Mouse (Mus musculus) lung, embryonic 15.5 days (tissue): ENCODE data around the gene Grm1. TPM values are rescaled to one million over a fixed set of nuclear protein-coding genes. Genes with fewer than 3 reads are reported as not detected.
"Not testable (repeated sequence)": the region's sequence is repeated elsewhere in the genome, so short reads cannot be mapped to it uniquely, and the experiment has no call there.

Source experiments
- ATAC-seq: fragments of 200-750 bp; cut with Nextera tagmentation; 2 replicates; pipeline ENCODE4 v1.8.0; 2017; ENCODE audit warnings: moderate number of reproducible peaks, borderline replicate concordance; ENCODE audit not compliant: low FRiP score, low TSS enrichment; ENCODE audit errors: extremely low read depth
- H3K27ac ChIP-seq: fragments of 300-500 bp; sonication (generic); 2 replicates; pipeline ENCODE4 v1.5.1; 2015; ENCODE audit warnings: moderate library complexity, mild to moderate bottlenecking, inconsistent platforms
- H3K27me3 ChIP-seq: fragments of 300-500 bp; sonication (generic); 2 replicates; pipeline ENCODE4 v1.6.1; 2015; ENCODE audit warnings: inconsistent platforms
- H3K36me3 ChIP-seq: fragments of 300-500 bp; sonication (generic); 2 replicates; pipeline ENCODE4 v1.6.1; 2015; ENCODE audit warnings: inconsistent platforms
- H3K4me1 ChIP-seq: fragments of 300-500 bp; sonication (generic); 2 replicates; pipeline ENCODE4 v1.6.1; 2015; ENCODE audit warnings: inconsistent platforms
- H3K4me2 ChIP-seq: fragments of 300-500 bp; sonication (generic); 2 replicates; pipeline ENCODE4 v1.6.1; 2015; ENCODE audit warnings: inconsistent platforms, mild to moderate bottlenecking, moderate library complexity
- H3K4me3 ChIP-seq: fragments of 300-500 bp; sonication (generic); 2 replicates; pipeline ENCODE4 v1.5.1; 2015; ENCODE audit warnings: mild to moderate bottlenecking, inconsistent platforms
- H3K9ac ChIP-seq: fragments of 300-500 bp; sonication (generic); 2 replicates; pipeline ENCODE4 v1.6.1; 2015; ENCODE audit warnings: inconsistent platforms
- H3K9me3 ChIP-seq: fragments of 300-500 bp; sonication (generic); 2 replicates; pipeline ENCODE4 v1.6.1; 2016; ENCODE audit warnings: inconsistent platforms
- WGBS: fragments of 180-500 bp; shearing (Covaris S2); methylation state at CpG from one replicate; pipeline ENCODE4 v1.1.7; 2015; 5-methylcytosine and 5-hydroxymethylcytosine counted together
- polyA plus RNA-seq: library from polyadenylated mRNA; unstranded; fragments of >200 nt; fragmentation: Nextera tagmentation; extraction: Ambion mirVana; gene quantifications from 2 replicates; pipeline ENCODE4 v1.2.1, GENCODE M21; 2015

The Grm1 gene
- polyA plus RNA-seq: 0.03 TPM in 1 of 2 replicates, not detected in the other

DNA sequence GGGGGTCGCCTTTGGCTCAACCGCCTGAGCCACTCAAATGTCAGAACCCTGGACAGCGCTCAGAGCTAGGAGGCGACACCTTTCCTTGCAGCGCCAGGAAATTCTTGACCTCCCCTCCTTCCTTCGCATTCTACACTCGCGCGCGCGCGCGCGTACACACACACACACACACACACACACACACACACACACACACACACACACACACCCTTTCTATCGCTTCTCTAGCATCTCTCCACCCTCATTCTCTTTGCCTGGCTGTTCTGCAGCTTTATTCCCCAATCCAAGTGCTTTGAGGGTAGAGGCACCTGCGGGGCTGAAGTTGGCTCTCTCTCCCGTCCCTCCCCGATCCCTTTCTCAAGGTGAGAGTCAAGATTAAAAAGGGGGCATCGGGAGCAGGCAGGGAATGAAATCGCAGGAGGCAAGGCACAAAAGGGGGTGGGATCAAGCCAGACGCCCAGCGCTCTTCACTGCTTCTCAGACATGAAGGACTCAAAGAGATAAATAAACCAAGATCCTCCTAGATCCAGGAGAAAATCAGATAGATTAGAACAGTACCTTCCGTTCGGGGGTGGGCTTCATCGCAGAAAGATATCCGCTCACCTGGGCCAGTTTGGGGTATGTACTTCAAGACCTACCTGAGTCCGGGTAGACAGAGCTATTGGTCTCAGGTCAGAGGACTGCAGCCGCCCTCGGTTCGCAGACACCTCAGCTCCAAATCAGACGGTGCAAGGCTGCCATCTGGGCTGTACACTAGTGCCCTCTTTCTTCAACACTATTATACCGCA, at the start of gene Grm1:
TSS of gene Grm1 (minus strand) at position 746 of the 788 bp plus-strand sequence.
- Histone ChIP-seq H3K27me3 (peaks cover 33% of the 10 kb centered on the region), H3K4me3 (no peak within 1 kb of the TSS), H3K27ac (no peak within 1 kb of the TSS), H3K36me3 (no peaks in the 10 kb centered on the region), H3K4me1 (no peaks in the 10 kb centered on the region), H3K4me2 (no peak within 1 kb of the TSS), H3K9me3 (no peaks in the 10 kb centered on the region), H3K9ac (no peak within 1 kb of the TSS)
- 3% methylated on average over 23 of the region's 32 CpGs for WGBS
- ATAC-seq: no peak

DNA sequence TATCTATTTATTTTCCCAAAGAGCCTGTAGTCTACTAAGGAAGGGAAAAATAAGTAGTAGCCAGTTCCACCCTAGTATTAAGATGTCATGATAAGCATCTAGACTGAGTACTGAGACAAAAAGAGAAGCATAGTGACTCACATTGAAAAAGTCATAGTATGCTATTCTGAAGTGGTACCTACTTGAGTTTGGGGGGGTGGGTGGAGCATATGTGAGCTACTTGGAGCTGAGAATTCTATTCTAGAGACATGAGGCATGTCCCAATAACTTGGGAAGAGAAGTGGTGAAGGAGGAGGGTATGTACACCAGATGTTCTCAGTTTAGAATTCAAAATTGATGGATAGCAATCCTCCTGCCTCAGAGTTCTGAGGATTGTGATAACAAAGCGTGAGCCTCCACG, 39.6 kb upstream of the Grm1 start:
- Histone ChIP-seq H3K36me3 (no peaks in the 10 kb centered on the region), H3K27me3 (no peaks in the 10 kb centered on the region), H3K27ac (no peak overlapping the region), H3K4me1 (no peaks in the 10 kb centered on the region), H3K9me3 (no peaks in the 10 kb centered on the region), H3K9ac (no peak overlapping the region), H3K4me3 (no peak overlapping the region), H3K4me2 (no peak overlapping the region)
- whole genome bisulfite sequencing: 68% methylated on average over 2 of the region's 2 CpGs
- no peak for ATAC-seq

DNA sequence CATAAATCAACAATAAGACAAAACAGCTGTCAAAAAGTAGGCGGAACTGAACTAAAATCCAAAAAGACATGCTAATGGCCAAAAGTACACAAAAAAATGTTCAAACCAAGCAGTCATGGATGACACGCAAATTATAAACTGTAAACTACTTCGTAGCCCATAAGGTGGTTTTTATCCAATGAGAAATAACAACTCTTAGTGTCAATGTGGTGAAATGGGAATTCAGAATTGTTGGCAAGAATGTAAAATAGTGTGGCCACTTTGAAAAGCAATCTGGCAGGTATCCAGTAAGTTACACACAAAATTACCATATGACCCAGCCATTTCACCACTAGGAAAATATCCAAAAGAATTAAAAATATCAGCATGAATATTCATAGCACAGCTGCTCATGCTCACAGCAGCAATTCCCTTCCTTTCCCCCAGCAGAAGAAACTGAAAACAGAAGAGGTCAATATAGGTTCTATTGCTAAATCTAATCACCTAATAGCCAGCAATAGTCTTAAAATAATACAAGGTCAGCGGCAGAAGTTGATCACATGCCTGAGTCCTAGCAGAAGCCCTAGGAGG, 16.4 kb upstream of the Grm1 start:
- Histone ChIP-seq H3K27ac (no peak overlapping the region), H3K9ac (no peak overlapping the region), H3K9me3 (no peaks in the 10 kb centered on the region), H3K27me3 (no peaks in the 10 kb centered on the region), H3K4me3 (no peak overlapping the region), H3K36me3 (no peaks in the 10 kb centered on the region), H3K4me2 (no peak overlapping the region), H3K4me1 (no peaks in the 10 kb centered on the region)
- ATAC-seq: no peak
- 86% methylated on average over 4 of the region's 4 CpGs for WGBS

DNA sequence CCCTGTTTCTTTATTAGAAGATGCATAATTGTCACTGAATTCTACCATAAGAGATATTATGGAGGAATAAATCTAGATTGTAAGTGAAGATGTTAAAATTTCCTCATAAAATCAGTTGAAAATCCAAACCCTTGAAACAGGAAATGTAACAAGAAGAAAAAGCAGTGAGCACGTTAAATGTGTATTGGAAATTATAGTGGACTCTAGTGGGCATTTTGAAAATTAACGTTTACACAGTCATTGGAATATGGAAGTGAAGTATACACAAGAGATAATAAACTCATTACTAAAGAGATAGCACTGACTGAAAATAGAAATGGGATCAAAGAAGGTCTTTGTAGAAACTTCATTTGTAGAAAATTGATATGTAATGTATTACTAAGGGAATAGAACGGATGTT, 4.2 kb upstream of the Grm1 start:
- H3K27me3 ChIP-seq: peaks cover 14% of the 10 kb centered on the region
- H3K36me3 ChIP-seq: no peaks in the 10 kb centered on the region
- no peak overlapping the region for H3K9ac ChIP-seq
- H3K4me2 ChIP-seq: no peak overlapping the region
- no peaks in the 10 kb centered on the region for H3K4me1 ChIP-seq
- no peak overlapping the region for H3K4me3 ChIP-seq
- H3K27ac ChIP-seq: no peak overlapping the region
- WGBS: 65% methylated on average over 3 of the region's 3 CpGs
- H3K9me3 ChIP-seq: no peaks in the 10 kb centered on the region
- no peak for ATAC-seq

DNA sequence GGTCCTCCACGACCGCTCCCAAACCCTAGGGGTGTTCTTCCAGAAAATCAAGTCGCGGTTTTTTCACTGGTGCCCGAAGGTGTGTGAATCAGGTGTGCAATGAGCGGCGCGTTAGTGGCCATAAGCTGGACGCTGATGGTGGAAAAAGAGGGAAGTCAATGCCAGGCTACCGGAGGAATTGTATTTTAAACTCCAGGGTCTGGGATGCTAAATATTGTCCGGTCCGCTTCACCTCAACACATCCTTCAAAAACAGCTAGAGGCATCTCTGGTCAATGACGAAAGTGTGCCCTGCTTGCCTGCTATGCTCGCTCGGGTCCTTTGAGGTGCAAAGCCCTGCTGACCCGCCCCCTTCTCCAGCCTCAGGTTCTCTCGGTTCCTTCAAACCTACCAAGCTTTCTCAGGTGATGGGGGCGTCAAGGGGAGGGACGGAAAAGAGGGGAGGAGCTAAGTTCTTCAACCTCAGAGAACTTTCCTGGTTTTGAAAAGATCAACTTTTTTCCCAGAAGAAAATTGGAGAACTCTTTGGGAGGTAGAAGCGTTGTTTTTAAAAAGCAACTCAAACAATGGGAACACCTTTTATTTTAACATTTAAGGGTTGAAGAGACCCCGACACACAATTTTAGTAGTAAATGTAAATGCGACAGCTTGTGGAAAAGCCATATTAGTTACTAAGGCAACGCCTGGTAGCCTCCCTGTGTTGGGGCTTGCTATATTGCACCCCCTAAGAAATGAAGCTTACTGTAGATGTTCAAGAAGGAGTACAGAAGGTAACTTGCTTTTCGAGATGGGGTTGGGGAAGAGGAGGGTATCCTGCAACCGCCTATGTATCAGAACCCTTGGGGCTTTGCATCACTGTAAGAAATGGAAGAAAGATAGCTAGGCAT, 1.2 kb downstream of the Grm1 start:
- no peak overlapping the region for H3K4me2 ChIP-seq
- no peak for ATAC-seq
- H3K4me1 ChIP-seq: no peaks in the 10 kb centered on the region
- no peaks in the 10 kb centered on the region for H3K36me3 ChIP-seq
- peaks cover 33% of the 10 kb centered on the region for H3K27me3 ChIP-seq
- 12% methylated on average over 25 of the region's 25 CpGs for WGBS
- no peak overlapping the region for H3K9ac ChIP-seq
- no peak overlapping the region for H3K4me3 ChIP-seq
- H3K27ac ChIP-seq: no peak overlapping the region
- H3K9me3 ChIP-seq: no peaks in the 10 kb centered on the region

DNA sequence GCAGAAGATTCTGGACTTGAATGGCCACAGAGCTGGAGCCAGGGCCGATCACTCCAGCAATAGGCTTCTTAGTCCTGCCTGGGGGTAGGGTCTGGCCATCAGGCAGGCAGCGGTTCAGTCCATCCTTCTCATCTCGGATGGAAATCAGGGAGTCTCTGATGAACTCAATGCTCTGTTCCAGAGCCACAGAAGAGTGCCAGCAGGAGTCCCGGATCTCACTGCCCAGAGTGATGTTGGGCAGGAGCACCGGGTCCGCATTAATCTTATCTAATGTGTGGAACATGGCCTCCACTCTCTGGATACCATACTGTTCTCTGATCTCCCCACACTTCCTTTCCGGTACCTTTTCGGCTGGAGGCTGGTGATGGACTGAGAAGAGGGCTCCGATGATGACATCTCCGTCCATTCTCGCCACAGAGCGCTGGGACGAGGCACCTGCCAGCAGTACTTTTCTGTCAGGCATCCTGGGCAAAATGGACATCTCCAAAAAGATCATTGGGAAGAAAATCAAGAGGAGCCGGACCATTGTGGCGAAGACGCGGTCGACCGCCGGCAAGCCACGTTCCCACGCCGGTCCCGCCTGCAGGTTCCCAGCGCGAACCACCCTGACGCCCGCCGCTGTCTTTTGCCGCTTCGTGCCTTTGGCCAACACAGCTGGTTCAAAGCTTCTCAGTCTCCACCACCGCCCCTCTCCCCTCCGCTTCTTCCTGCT, 2.0 kb downstream of the Grm1 start:
- H3K27me3 ChIP-seq: peaks cover 33% of the 10 kb centered on the region
- no peak overlapping the region for H3K27ac ChIP-seq
- no peaks in the 10 kb centered on the region for H3K9me3 ChIP-seq
- no peak overlapping the region for H3K9ac ChIP-seq
- H3K4me3 ChIP-seq: no peak overlapping the region
- no peak overlapping the region for H3K4me2 ChIP-seq
- 12% methylated on average over 33 of the region's 33 CpGs for WGBS
- ATAC-seq: no peak
- H3K4me1 ChIP-seq: no peaks in the 10 kb centered on the region
- no peaks in the 10 kb centered on the region for H3K36me3 ChIP-seq

DNA sequence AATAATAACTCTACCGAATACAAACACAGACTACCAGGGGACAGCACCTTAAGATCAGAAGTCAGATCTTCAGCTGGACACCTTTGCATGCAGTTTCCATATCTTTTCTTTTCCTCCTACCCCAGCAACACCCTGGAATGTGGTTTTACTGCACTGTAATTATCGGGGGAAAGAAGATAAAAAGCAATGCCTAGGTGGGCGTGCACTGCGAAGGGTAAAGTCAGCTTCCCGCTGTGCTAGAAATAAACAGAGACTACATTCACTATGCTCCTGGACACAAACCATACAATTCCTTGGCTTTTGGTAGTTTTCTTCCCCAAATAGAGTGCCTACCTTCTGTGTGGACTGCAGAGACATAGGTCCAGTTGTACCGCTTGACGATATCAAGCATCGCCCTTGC, 2.6 kb downstream of the Grm1 start:
- 77% methylated on average over 8 of the region's 8 CpGs for WGBS
- no peak for ATAC-seq

DNA sequence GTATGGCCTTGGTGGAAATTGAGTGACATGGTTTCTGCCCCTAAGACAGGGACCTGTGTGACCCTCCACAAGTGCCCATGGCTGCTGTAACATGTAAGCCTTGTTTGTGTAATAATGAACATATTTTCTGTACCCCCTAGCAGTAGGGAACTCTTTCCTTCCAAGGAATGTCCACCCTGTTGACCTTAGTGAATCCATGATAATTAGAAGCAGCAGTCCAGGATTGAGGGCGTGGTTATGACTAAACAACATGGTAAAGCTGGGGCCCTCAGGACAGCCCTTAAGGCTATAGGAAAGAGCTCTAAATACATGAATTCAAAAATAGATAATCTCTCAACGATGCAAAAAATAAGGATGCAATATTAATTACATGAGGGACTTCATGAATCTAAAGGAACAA, 17.0 kb downstream of the Grm1 start:
- Histone ChIP-seq H3K9me3 (no peaks in the 10 kb centered on the region), H3K4me1 (no peaks in the 10 kb centered on the region), H3K4me3 (no peak overlapping the region), H3K9ac (no peak overlapping the region), H3K27ac (no peak overlapping the region), H3K4me2 (no peak overlapping the region), H3K36me3 (no peaks in the 10 kb centered on the region), H3K27me3 (no peaks in the 10 kb centered on the region)
- ATAC-seq: no peak
- WGBS: 74% methylated on average over 2 of the region's 2 CpGs

More for the DNA sequence above, 2.6 kb downstream of the Grm1 start:
- Histone ChIP-seq H3K4me3 (no peak overlapping the region), H3K4me1 (no peaks in the 10 kb centered on the region), H3K9ac (no peak overlapping the region), H3K36me3 (no peaks in the 10 kb centered on the region), H3K27me3 (peaks cover 33% of the 10 kb centered on the region), H3K27ac (no peak overlapping the region), H3K9me3 (no peaks in the 10 kb centered on the region), H3K4me2 (no peak overlapping the region)

DNA sequence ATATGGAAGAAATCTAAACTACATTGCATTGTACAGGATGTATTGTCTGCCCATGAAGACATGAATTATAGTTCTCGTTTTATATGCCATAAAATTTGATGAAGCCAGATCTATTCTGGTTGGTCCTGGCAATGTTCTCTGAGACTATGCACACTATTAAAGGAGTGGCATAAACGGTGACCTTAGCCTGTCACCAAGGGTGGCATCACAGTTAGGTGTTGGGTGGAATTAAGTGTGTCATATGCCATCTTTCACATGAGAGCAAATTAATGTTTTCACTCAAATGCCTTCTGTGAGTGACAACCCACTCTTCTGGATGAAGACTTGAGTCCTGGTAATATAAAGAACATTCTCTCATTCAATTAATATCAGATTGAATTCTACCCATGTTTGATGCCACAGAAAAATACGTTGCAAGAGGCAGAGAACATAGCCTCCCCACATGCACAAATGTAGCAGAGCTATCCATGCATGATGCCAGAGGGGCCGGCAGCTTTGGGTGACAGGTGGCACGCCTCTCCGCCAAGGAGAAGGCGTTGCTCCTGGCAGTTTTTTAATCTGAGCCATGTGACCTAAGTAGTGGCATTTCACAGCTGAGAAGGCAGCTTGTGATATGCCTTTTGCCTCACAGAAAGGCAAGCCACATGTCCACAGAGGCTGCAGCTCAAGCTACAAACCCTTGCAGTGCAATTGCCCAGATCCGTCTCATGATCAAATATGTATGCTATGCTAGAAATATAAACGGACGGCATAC, 20.7 kb downstream of the Grm1 start:
- Histone ChIP-seq H3K9ac (no peak overlapping the region), H3K9me3 (no peaks in the 10 kb centered on the region), H3K27me3 (no peaks in the 10 kb centered on the region), H3K4me1 (no peaks in the 10 kb centered on the region), H3K36me3 (no peaks in the 10 kb centered on the region), H3K27ac (no peak overlapping the region), H3K4me2 (no peak overlapping the region), H3K4me3 (no peak overlapping the region)
- ATAC-seq: no peak
- 61% methylated on average over 10 of the region's 10 CpGs for WGBS

DNA sequence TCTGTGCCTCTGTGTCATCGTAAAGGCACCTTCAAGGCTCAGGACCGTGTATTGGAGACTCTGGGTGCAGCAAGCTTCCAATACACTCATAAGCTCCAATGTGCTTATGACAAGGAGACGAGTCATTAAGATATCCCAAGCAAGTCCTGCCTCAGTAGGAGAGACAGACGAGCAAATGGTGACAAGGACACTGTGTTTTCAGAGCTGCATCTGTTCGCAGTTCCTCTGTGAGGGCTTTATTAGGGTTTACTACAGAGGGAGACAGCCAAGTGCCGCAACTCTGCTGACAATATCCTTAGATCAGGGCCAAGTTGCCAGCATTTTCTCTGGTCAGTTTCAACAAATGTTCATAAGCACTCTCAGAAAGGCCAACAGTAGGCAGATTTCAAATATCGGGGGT, 32.8 kb downstream of the Grm1 start:
- no peak for ATAC-seq
- no peak overlapping the region for H3K27ac ChIP-seq
- no peaks in the 10 kb centered on the region for H3K36me3 ChIP-seq
- no peak overlapping the region for H3K4me2 ChIP-seq
- no peaks in the 10 kb centered on the region for H3K27me3 ChIP-seq
- WGBS: 69% methylated on average over 7 of the region's 7 CpGs
- H3K9me3 ChIP-seq: no peaks in the 10 kb centered on the region
- no peaks in the 10 kb centered on the region for H3K4me1 ChIP-seq
- H3K4me3 ChIP-seq: no peak overlapping the region
- H3K9ac ChIP-seq: no peak overlapping the region

DNA sequence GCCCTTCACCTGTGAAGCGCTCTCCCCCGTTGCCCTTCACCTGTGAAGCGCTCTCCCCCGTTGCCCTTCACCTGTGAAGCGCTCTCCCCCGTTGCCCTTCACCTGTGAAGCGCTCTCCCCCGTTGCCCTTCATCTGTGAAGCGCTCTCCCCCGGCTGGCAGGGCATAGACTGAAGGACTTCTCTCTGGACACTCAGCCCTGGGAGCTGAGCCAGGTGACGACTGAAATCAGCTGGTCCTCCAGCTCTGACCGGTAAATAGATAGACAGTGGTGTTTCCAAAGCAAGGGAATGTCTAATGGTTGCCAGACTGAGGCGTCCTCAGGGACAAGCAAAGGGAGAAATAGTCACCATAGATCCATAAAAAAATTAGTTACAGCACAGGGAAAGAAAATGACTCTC, 36.7 kb downstream of the Grm1 start:
- not testable (repeated sequence) for H3K4me2 ChIP-seq, H3K36me3 ChIP-seq, H3K27me3 ChIP-seq, H3K9ac ChIP-seq, H3K9me3 ChIP-seq, ATAC-seq, H3K4me1 ChIP-seq, H3K4me3 ChIP-seq, H3K27ac ChIP-seq
- WGBS: 46% methylated on average over 13 of the region's 13 CpGs
